Mouse (Mus musculus): ENCODE results near the gene Fam173b. TPM values are rescaled to one million over a fixed set of nuclear protein-coding genes. Genes with fewer than 3 reads are reported as not detected.

Gene Fam173b
- polyA plus RNA-seq, 1 experiment from 2014 or later: 12.0 TPM

DNA sequence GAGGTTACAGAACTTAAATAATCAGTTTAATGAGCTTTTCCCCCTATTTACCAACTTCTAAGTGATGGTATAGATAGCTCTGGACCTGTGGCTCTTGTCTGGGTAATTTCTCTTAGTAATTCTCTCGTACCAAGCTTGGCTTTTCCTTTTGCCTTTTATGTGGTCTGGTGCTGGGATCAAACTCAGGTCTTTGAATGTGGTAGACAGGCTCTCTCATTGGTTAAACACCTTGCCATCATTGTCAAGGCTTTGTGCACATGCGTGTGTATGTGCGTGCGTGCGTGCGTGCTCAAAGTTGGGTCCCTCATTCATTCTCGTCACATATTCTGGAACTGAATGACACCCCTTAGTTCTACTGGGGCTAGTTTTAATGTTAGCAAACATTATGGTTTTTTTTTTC lies 49.2 kb downstream of the Fam173b start:
- no peak overlapping the region for H3K9ac ChIP-seq
- H3K9me3 ChIP-seq (replicated peaks): no peaks in the 10 kb centered on the region
- no peak for ATAC-seq
- WGBS: 94% methylated on average over 7 of the region's 7 CpGs
- no peaks in the 10 kb centered on the region for H3K27me3 ChIP-seq
- H3K4me3 ChIP-seq: no peak overlapping the region
- H3K4me1 ChIP-seq: no peaks in the 10 kb centered on the region
- no peak overlapping the region for H3K4me2 ChIP-seq
- no peaks in the 10 kb centered on the region for H3K36me3 ChIP-seq (ENCODE audit: poor library complexity, severe bottlenecking)
- H3K27ac ChIP-seq: no peak overlapping the region

DNA sequence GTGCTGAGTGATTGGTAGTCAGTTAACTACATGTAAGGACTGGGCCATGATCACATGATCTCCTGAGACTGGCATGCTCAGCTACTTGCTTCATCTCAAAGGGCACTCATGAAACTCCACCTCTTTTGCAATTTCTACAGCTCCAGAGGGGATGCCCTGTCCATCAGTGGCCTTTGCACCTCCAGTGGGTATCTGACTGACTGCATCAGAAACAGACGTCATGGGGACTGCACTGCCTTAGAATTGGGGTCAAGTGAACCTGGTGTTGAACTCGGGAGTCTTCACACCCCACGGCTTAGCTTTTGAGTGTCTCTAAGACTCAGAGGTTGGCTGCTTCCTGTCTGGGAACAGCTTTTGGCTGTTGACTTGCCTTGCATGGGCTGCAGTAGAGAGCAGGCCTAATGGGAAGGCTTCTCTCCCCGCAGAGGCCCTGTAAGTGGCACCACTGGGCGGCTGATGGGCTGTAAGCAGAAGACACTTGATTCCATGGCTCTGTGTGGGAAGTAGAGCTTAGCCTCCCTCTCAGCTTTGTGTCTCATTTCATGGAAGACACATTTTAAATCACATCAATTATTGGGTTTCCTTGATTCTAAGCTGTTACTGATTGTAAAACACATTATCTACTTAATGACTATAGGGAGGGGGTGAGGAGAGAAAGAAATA lies 58.6 kb downstream of the Fam173b start:
- Histone ChIP-seq H3K4me2 (no peak overlapping the region), H3K36me3 (ENCODE audit: poor library complexity, severe bottlenecking) (no peaks in the 10 kb centered on the region), H3K9me3 (replicated peaks) (no peaks in the 10 kb centered on the region), H3K27ac (no peak overlapping the region), H3K4me1 (peaks cover 4% of the 10 kb centered on the region; the same call in 1 of the 2 replicates), H3K9ac (no peak overlapping the region), H3K4me3 (no peak overlapping the region), H3K27me3 (no peaks in the 10 kb centered on the region)
- ATAC-seq: no peak
- 85% methylated on average over 5 of the region's 5 CpGs for WGBS

DNA sequence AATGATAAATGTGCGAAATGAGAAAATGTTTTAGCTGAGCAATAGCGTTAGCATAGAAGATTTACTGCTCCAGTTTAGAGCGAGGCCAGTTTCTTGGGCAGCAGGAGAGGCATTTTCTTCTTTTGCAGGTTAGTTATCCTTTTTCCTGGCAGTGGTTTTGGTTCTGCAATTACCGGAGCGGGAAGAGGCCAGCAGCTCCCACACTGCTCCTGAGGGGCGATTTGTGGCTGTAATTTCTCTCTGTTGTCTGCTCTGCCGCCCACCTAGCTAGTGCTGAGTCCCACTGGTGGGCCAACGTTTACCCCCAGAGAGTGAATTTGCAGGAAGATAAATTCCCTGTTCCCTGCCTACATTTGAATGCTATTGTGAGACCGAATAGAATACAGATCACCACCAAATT lies 59.2 kb downstream of the Fam173b start:
- Histone ChIP-seq H3K4me2 (no peak overlapping the region), H3K36me3 (ENCODE audit: poor library complexity, severe bottlenecking) (no peaks in the 10 kb centered on the region), H3K4me3 (no peak overlapping the region), H3K27ac (no peak overlapping the region), H3K27me3 (no peaks in the 10 kb centered on the region), H3K4me1 (peaks cover 4% of the 10 kb centered on the region; the same call in 1 of the 2 replicates), H3K9ac (no peak overlapping the region), H3K9me3 (replicated peaks) (no peaks in the 10 kb centered on the region)
- WGBS: 78% methylated on average over 9 of the region's 9 CpGs
- no peak for ATAC-seq

DNA sequence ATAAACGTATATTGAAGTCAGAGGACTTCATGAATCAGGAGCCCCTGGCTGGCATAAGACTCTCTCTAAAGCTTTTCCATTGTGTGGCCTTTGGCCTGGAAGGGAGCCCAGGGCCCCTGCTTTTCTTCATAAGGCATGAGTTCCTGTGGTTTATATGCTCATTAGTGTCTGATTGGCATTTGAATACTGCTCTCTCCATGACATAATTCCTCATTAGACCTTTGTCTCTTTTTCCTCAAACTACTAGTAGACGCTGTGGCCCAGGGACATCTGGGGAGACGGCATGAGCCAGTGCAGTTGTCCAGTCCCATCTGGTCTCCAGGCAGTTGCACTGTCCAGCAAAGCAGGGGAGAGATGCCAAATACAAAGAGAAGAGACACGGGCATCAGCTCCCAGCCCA lies 60.1 kb downstream of the Fam173b start:
- ATAC-seq: peak; percentile 89
- Histone ChIP-seq H3K27ac (no peak overlapping the region), H3K4me3 (no peak overlapping the region), H3K4me1 (peaks cover 4% of the 10 kb centered on the region; the same call in 1 of the 2 replicates), H3K27me3 (no peaks in the 10 kb centered on the region), H3K36me3 (ENCODE audit: poor library complexity, severe bottlenecking) (no peaks in the 10 kb centered on the region), H3K9ac (no peak overlapping the region), H3K9me3 (replicated peaks) (no peaks in the 10 kb centered on the region), H3K4me2 (no peak overlapping the region)
- WGBS: 16% methylated on average over 4 of the region's 4 CpGs

DNA sequence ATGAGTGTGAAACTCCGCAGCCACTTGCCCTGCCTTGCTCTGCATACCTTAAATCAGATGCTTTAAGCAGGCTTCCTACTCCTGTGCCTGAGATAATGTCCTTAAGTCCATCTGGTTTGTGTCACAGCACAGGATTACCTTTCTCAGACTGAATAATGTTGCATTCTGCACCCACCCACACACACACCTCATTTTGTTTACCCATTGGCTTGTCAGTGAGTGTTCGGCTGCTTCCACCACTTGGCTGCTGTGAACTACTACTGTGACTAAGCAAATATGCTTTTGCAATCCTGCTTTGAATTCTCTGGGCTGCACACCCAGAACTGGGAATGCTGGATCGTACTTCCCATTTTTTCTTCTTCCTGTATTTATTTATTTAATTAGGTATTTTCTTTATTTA lies 61.4 kb downstream of the Fam173b start:
- no peaks in the 10 kb centered on the region for H3K9me3 ChIP-seq (replicated peaks)
- H3K27ac ChIP-seq: no peak overlapping the region
- H3K4me1 ChIP-seq: peaks cover 4% of the 10 kb centered on the region; the same call in 1 of the 2 replicates
- 92% methylated on average over 3 of the region's 3 CpGs for WGBS
- ATAC-seq: no peak
- H3K27me3 ChIP-seq: no peaks in the 10 kb centered on the region
- H3K4me2 ChIP-seq: no peak overlapping the region
- H3K36me3 ChIP-seq (ENCODE audit: poor library complexity, severe bottlenecking): no peaks in the 10 kb centered on the region
- H3K9ac ChIP-seq: no peak overlapping the region
- H3K4me3 ChIP-seq: no peak overlapping the region

Other genes starting within 250 kb of the Fam173b start
- gene Ankrd33b, start 234.1 kb upstream of the Fam173b start, polyA plus RNA-seq (2015; fragmentation: Nextera tagmentation; extraction: Ambion mirVana): 0.34 and 0.42 TPM in 2 replicates
- 1.6 and 2.1 TPM in 2 replicates for gene Ropn1l, start 148.1 kb upstream of the Fam173b start, polyA plus RNA-seq (2015; fragmentation: Nextera tagmentation; extraction: Ambion mirVana)
- 57.5 and 66.4 TPM in 2 replicates for gene March6, start 70.8 kb upstream of the Fam173b start, polyA plus RNA-seq (2015; fragmentation: Nextera tagmentation; extraction: Ambion mirVana)
- 2.1 TPM in 2 replicates for gene Cmbl, start 36.5 kb upstream of the Fam173b start, polyA plus RNA-seq (2015; fragmentation: Nextera tagmentation; extraction: Ambion mirVana)
- gene Cct5, start within 50 bp of the Fam173b start, polyA plus RNA-seq (2015; fragmentation: Nextera tagmentation; extraction: Ambion mirVana): 600 and 616 TPM in 2 replicates

All from forebrain, embryonic 13.5 days (tissue).